Mouse (Mus musculus) olfactory bulb, adult 2 months (tissue): Measurements from ENCODE around the gene Nrp2.

Experiments
- CTCF ChIP-seq: fragments of 200-500 bp; IDR thresholded peaks from 2 replicates; pipeline ENCODE4 v1.5.1; 2012; ENCODE audit warnings: low read depth, mild to moderate bottlenecking, low read length, moderate library complexity; ENCODE audit not compliant: insufficient read depth
- POLR2A ChIP-seq: fragments of 200-500 bp; IDR thresholded peaks from 2 replicates; pipeline ENCODE4 v1.6.1; 2012; ENCODE audit warnings: mild to moderate bottlenecking, low read depth, low read length, moderate library complexity; ENCODE audit not compliant: insufficient read depth

GRCm38 (mm10) chr1:62850990-62851940, 148.2 kb downstream of the Nrp2 start:
- TF ChIP-seq POLR2A (no peak), CTCF (no peak)
